Mouse (Mus musculus) stomach, embryonic 16.5 days (tissue): ENCODE data around the gene Minpp1. TPM values are rescaled to one million over a fixed set of nuclear protein-coding genes. Genes with fewer than 3 reads are reported as not detected.
"Not testable (repeated sequence)": the region's sequence is repeated elsewhere in the genome, so short reads cannot be mapped to it uniquely, and the experiment has no call there.

ENCODE experiments used
- ATAC-seq: fragments of 200-750 bp; cut with Nextera tagmentation; 2 replicates; pipeline ENCODE4 v1.8.0; 2017; ENCODE audit warnings: moderate number of reproducible peaks, moderate TSS enrichment; ENCODE audit not compliant: insufficient read depth, low FRiP score
- H3K27ac ChIP-seq: fragments of 300-500 bp; sonication (generic); 2 replicates; pipeline ENCODE4 v1.5.1; 2014; ENCODE audit warnings: low read length
- H3K27me3 ChIP-seq: fragments of 300-500 bp; sonication (generic); 2 replicates; pipeline ENCODE4 v1.6.1; 2014; ENCODE audit warnings: low read length, control low read depth, mixed read lengths; ENCODE audit not compliant: control insufficient read depth, insufficient read depth
- H3K36me3 ChIP-seq: fragments of 300-500 bp; sonication (generic); 2 replicates; pipeline ENCODE4 v1.6.1; 2014; ENCODE audit warnings: low read length; ENCODE audit not compliant: control insufficient read depth, insufficient read depth
- H3K4me1 ChIP-seq: fragments of 300-500 bp; sonication (generic); 2 replicates; pipeline ENCODE4 v1.6.1; 2014; ENCODE audit warnings: low read length, control low read depth, mixed read lengths; ENCODE audit not compliant: control insufficient read depth, insufficient read depth
- H3K4me2 ChIP-seq: fragments of 300-500 bp; sonication (generic); 2 replicates; pipeline ENCODE4 v1.6.1; 2014; ENCODE audit warnings: low read depth, low read length, mixed read lengths
- H3K4me3 ChIP-seq: fragments of 300-500 bp; sonication (generic); replicated peaks from 2 replicates; pipeline ENCODE4 v1.5.1; 2014; ENCODE audit warnings: mild to moderate bottlenecking, low read length
- H3K9ac ChIP-seq: fragments of 300-500 bp; sonication (generic); 2 replicates; pipeline ENCODE4 v1.6.1; 2014; ENCODE audit warnings: low read length
- H3K9me3 ChIP-seq: fragments of 300-500 bp; sonication (generic); replicated peaks from 2 replicates; pipeline ENCODE4 v1.6.1; 2016; ENCODE audit warnings: low read length, control low read depth; ENCODE audit not compliant: control insufficient read depth
- WGBS: fragments of 180-500 bp; shearing (Covaris S2); extraction: QIAGEN DNeasy Blood & Tissue Kit; methylation state at CpG from one replicate; pipeline ENCODE4 v1.1.7; 2014; 5-methylcytosine and 5-hydroxymethylcytosine counted together
- polyA plus RNA-seq: library from polyadenylated mRNA; unstranded; fragments of >200 nt; fragmentation: Nextera tagmentation; extraction: Ambion mirVana; gene quantifications from 2 replicates; pipeline ENCODE4 v1.2.1, GENCODE M21; 2015

Minpp1 gene
- polyA plus RNA-seq, 1 experiment from 2014 or later = 44.4 TPM

DNA sequence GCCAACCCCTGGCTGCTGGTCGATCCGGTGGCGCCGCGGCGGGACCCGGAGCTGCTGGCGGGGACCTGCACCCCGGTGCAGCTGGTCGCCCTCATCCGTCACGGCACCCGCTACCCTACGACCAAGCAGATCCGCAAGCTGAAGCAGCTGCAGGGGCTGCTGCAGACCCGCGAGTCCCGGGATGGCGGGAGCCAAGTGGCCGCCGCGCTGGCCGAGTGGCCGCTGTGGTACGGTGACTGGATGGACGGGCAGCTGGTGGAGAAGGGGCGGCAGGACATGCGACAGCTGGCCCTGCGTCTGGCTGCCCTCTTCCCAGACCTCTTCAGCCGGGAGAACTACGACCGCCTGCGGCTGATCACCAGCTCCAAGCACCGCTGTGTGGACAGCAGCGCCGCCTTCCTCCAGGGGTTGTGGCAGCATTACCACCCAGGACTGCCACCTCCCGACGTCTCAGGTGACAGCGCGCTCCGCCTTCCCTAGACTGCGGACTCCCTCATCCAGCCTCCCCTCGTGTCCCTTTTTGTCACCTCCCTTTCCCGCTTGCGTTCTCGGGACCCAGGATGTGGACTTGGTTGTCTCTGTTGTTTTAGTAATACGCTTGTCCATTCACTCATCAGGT lies 646 bp downstream of the Minpp1 start:
- WGBS = 0% methylated on average over 39 of the region's 47 CpGs
- not testable (repeated sequence) for H3K36me3 ChIP-seq, H3K27me3 ChIP-seq, H3K9me3 ChIP-seq
- H3K9ac ChIP-seq = peak overlapping the region; percentile 88
- peak overlapping the region; percentile 89 for H3K27ac ChIP-seq
- peak; percentile 87 for ATAC-seq
- peaks cover 17% of the 10 kb centered on the region for H3K4me1 ChIP-seq
- peak overlapping the region; percentile 91 for H3K4me2 ChIP-seq
- peak overlapping the region; percentile 79 for H3K4me3 ChIP-seq

- H3K4me3 ChIP-seq = peak overlapping the region; percentile 79
- peak overlapping the region; percentile 91 for H3K4me2 ChIP-seq
- no peak overlapping the region for H3K27ac ChIP-seq
- H3K36me3 ChIP-seq = no peaks in the 10 kb centered on the region
- no peaks in the 10 kb centered on the region for H3K27me3 ChIP-seq
- no peaks in the 10 kb centered on the region for H3K9me3 ChIP-seq
- ATAC-seq = no peak
- 74% methylated on average over 8 of the region's 8 CpGs for WGBS
- peaks cover 17% of the 10 kb centered on the region for H3K4me1 ChIP-seq
- peak overlapping the region; percentile 88; the same call in 1 of the 2 replicates for H3K9ac ChIP-seq
These were observed 2.2 kb downstream of the Minpp1 start for GRCm38 (mm10) chr19:32487595-32488255.

- WGBS = 88% methylated on average over 12 of the region's 12 CpGs
- no peaks in the 10 kb centered on the region for H3K36me3 ChIP-seq
- H3K4me3 ChIP-seq = no peak overlapping the region
These were observed 3.8 kb downstream of the Minpp1 start for GRCm38 (mm10) chr19:32489166-32489895.

DNA sequence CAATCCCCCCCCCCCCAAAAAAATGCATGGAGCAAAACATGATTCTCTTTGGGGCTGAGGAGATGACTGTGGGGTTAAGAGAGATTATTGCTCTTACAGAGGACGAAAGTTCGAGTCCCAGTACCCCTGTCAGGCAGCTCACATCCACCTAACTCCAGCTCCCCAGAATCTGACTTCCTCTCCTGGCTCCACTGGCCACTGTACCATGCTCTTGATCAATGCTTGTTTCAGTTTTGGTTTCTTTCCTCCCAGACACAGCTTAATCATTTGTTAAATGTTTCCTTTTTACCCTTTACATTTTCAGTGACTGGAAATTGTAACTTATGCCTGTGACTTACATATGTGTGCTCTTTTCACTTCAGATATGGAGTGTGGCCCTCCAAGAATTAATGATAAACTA lies 5.4 kb downstream of the Minpp1 start:
- Histone ChIP-seq H3K4me1 (peaks cover 10% of the 10 kb centered on the region), H3K9me3 (no peaks in the 10 kb centered on the region), H3K4me2 (no peak overlapping the region), H3K36me3 (no peaks in the 10 kb centered on the region), H3K4me3 (no peak overlapping the region), H3K9ac (no peak overlapping the region), H3K27me3 (no peaks in the 10 kb centered on the region), H3K27ac (no peak overlapping the region)
- no peak for ATAC-seq
- WGBS = 93% methylated on average over 2 of the region's 2 CpGs

More at GRCm38 (mm10) chr19:32489166-32489895, 3.8 kb downstream of the Minpp1 start:
- peaks cover 17% of the 10 kb centered on the region for H3K4me1 ChIP-seq
- H3K27ac ChIP-seq = no peak overlapping the region
- no peaks in the 10 kb centered on the region for H3K9me3 ChIP-seq
- no peaks in the 10 kb centered on the region for H3K27me3 ChIP-seq
- ATAC-seq = no peak
- H3K9ac ChIP-seq = no peak overlapping the region
- no peak overlapping the region for H3K4me2 ChIP-seq

- H3K9ac ChIP-seq = no peak overlapping the region
- H3K27me3 ChIP-seq = no peaks in the 10 kb centered on the region
- H3K9me3 ChIP-seq = no peaks in the 10 kb centered on the region
- 96% methylated on average over 3 of the region's 3 CpGs for WGBS
- H3K4me3 ChIP-seq = no peak overlapping the region
- H3K36me3 ChIP-seq = no peaks in the 10 kb centered on the region
- ATAC-seq = no peak
- H3K4me1 ChIP-seq = peaks cover 5% of the 10 kb centered on the region; the same call in 1 of the 2 replicates
- no peak overlapping the region for H3K4me2 ChIP-seq
- no peak overlapping the region for H3K27ac ChIP-seq
These were observed 6.8 kb downstream of the Minpp1 start for GRCm38 (mm10) chr19:32492339-32492738.

GRCm38 (mm10) chr19:32492981-32493380 lies 7.4 kb downstream of the Minpp1 start:
- no peak for ATAC-seq
- Histone ChIP-seq H3K9me3 (no peaks in the 10 kb centered on the region), H3K27ac (no peak overlapping the region), H3K4me3 (no peak overlapping the region), H3K27me3 (no peaks in the 10 kb centered on the region), H3K4me1 (0 out of 2 replicates have a peak, but pooled peaks cover under 1% of the 10 kb centered on the region), H3K4me2 (no peak overlapping the region), H3K36me3 (no peaks in the 10 kb centered on the region), H3K9ac (no peak overlapping the region)
- 92% methylated on average over 5 of the region's 5 CpGs for WGBS

DNA sequence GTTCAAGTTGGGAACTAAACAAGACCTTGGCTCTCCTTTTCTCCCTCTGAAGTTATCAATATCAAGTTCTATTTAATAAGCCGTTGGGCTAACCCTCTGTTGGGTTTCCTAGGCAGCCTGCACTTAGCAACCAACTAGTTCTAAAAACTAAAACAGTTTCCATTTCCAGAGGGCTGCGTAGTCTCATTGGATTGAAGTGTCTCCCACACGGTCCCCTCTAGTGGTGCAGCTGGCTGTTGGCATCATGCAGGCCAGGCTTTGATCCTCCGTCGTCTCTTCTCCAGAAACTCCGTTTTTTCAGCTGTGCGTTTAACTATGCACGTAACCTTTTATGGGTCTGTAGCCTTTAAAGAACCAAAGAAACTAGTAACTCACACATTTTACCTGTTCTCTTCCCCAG lies 7.9 kb downstream of the Minpp1 start:
- H3K4me2 ChIP-seq = no peak overlapping the region
- ATAC-seq = no peak
- no peaks in the 10 kb centered on the region for H3K9me3 ChIP-seq
- 85% methylated on average over 8 of the region's 8 CpGs for WGBS
- H3K36me3 ChIP-seq = no peaks in the 10 kb centered on the region
- no peak overlapping the region for H3K9ac ChIP-seq
- H3K27ac ChIP-seq = no peak overlapping the region
- H3K4me1 ChIP-seq = no peaks in the 10 kb centered on the region
- H3K4me3 ChIP-seq = no peak overlapping the region
- no peaks in the 10 kb centered on the region for H3K27me3 ChIP-seq

GRCm38 (mm10) chr19:32494611-32495010 lies 9.0 kb downstream of the Minpp1 start:
- 87% methylated on average over 13 of the region's 13 CpGs for WGBS
- Histone ChIP-seq H3K9ac (no peak overlapping the region), H3K9me3 (no peaks in the 10 kb centered on the region), H3K4me2 (no peak overlapping the region), H3K4me1 (no peaks in the 10 kb centered on the region), H3K36me3 (no peaks in the 10 kb centered on the region; the same call in 1 of the 2 replicates), H3K27me3 (no peaks in the 10 kb centered on the region), H3K27ac (no peak overlapping the region), H3K4me3 (no peak overlapping the region)
- ATAC-seq = no peak; the same call in 1 of the 2 replicates

- no peaks in the 10 kb centered on the region; the same call in 1 of the 2 replicates for H3K36me3 ChIP-seq
- no peaks in the 10 kb centered on the region for H3K27me3 ChIP-seq
- H3K9me3 ChIP-seq = no peaks in the 10 kb centered on the region
- H3K9ac ChIP-seq = no peak overlapping the region
- H3K4me1 ChIP-seq = no peaks in the 10 kb centered on the region
- 79% methylated on average over 11 of the region's 11 CpGs for WGBS
- no peak overlapping the region for H3K4me3 ChIP-seq
- H3K4me2 ChIP-seq = no peak overlapping the region
- no peak for ATAC-seq
- no peak overlapping the region for H3K27ac ChIP-seq
These were observed 9.5 kb downstream of the Minpp1 start for GRCm38 (mm10) chr19:32495034-32495433.
